Mouse (Mus musculus) hindbrain, embryonic 13.5 days (tissue): ENCODE data around the gene Yeats2. TPM values are rescaled to one million over a fixed set of nuclear protein-coding genes. Genes with fewer than 3 reads are reported as not detected.

Experiments used
- ATAC-seq: fragments of 200-750 bp; cut with Nextera tagmentation; 2 replicates; pipeline ENCODE4 v1.8.0; 2017; ENCODE audit warnings: moderate TSS enrichment; ENCODE audit not compliant: low FRiP score
- H3K27ac ChIP-seq: fragments of 300-500 bp; sonication (generic); 2 replicates; pipeline ENCODE4 v1.5.1; 2015; ENCODE audit warnings: inconsistent platforms, mild to moderate bottlenecking, moderate library complexity
- H3K27me3 ChIP-seq: fragments of 300-500 bp; sonication (generic); 2 replicates; pipeline ENCODE4 v1.6.1; 2015; ENCODE audit warnings: mild to moderate bottlenecking, inconsistent platforms
- H3K36me3 ChIP-seq: fragments of 300-500 bp; sonication (generic); 2 replicates; pipeline ENCODE4 v1.6.1; 2015; ENCODE audit warnings: mild to moderate bottlenecking, inconsistent platforms
- H3K4me1 ChIP-seq: fragments of 300-500 bp; sonication (generic); replicated peaks from 2 replicates; pipeline ENCODE4 v1.6.1; 2015; ENCODE audit warnings: inconsistent platforms
- H3K4me2 ChIP-seq: fragments of 300-500 bp; sonication (generic); 2 replicates; pipeline ENCODE4 v1.6.1; 2015; ENCODE audit warnings: inconsistent platforms, mild to moderate bottlenecking, moderate library complexity
- H3K4me3 ChIP-seq: fragments of 300-500 bp; sonication (generic); 2 replicates; pipeline ENCODE4 v1.5.1; 2015; ENCODE audit warnings: mild to moderate bottlenecking, inconsistent platforms
- H3K9ac ChIP-seq: fragments of 300-500 bp; sonication (generic); 2 replicates; pipeline ENCODE4 v1.6.1; 2015; ENCODE audit warnings: mild to moderate bottlenecking, inconsistent platforms
- H3K9me3 ChIP-seq: fragments of 300-500 bp; sonication (generic); 2 replicates; pipeline ENCODE4 v1.6.1; 2016; ENCODE audit warnings: inconsistent platforms
- WGBS: fragments of 180-500 bp; shearing (Covaris S2); methylation state at CpG from one replicate; pipeline ENCODE4 v1.1.7; 2015; 5-methylcytosine and 5-hydroxymethylcytosine counted together
- polyA plus RNA-seq: library from polyadenylated mRNA; unstranded; fragments of >200 nt; fragmentation: Nextera tagmentation; extraction: Ambion mirVana; gene quantifications from 2 replicates; pipeline ENCODE4 v1.2.1, GENCODE M21; 2015

The Yeats2 gene
- polyA plus RNA-seq, 1 experiment from 2014 or later, result 26.1 TPM

- no peak overlapping the region for H3K27ac ChIP-seq
- H3K4me3 ChIP-seq, result no peak overlapping the region
- H3K4me2 ChIP-seq, result no peak overlapping the region
- ATAC-seq, result no peak
- H3K36me3 ChIP-seq, result peaks cover 92% of the 10 kb centered on the region
- H3K9me3 ChIP-seq, result no peaks in the 10 kb centered on the region
- no peaks in the 10 kb centered on the region for H3K27me3 ChIP-seq
- H3K9ac ChIP-seq, result no peak overlapping the region
- H3K4me1 ChIP-seq, result no peaks in the 10 kb centered on the region
- WGBS, result 95% methylated on average over 5 of the region's 5 CpGs
These were observed 56.1 kb downstream of the Yeats2 start for GRCm38 (mm10) chr16:20196962-20197361.

GRCm38 (mm10) chr16:20199501-20200201 is 58.8 kb downstream of the Yeats2 start:
- Histone ChIP-seq H3K4me1 (no peaks in the 10 kb centered on the region), H3K27me3 (no peaks in the 10 kb centered on the region), H3K4me3 (no peak overlapping the region), H3K36me3 (peaks cover 84% of the 10 kb centered on the region), H3K4me2 (no peak overlapping the region), H3K27ac (no peak overlapping the region), H3K9ac (no peak overlapping the region), H3K9me3 (no peaks in the 10 kb centered on the region)
- no peak for ATAC-seq
- 91% methylated on average over 5 of the region's 5 CpGs for WGBS

GRCm38 (mm10) chr16:20213591-20214226 is 72.8 kb downstream of the Yeats2 start:
- no peaks in the 10 kb centered on the region for H3K27me3 ChIP-seq
- whole genome bisulfite sequencing, result 94% methylated on average over 3 of the region's 3 CpGs
- H3K36me3 ChIP-seq, result peaks cover 88% of the 10 kb centered on the region

GRCm38 (mm10) chr16:20222726-20223125 is 81.9 kb downstream of the Yeats2 start:
- H3K27me3 ChIP-seq, result no peaks in the 10 kb centered on the region
- H3K4me1 ChIP-seq, result no peaks in the 10 kb centered on the region
- H3K4me2 ChIP-seq, result no peak overlapping the region
- H3K9me3 ChIP-seq, result no peaks in the 10 kb centered on the region
- H3K4me3 ChIP-seq, result no peak overlapping the region
- no peak overlapping the region for H3K9ac ChIP-seq
- no peak overlapping the region for H3K27ac ChIP-seq
- WGBS, result 97% methylated on average over 6 of the region's 6 CpGs
- ATAC-seq, result no peak
- peaks cover 81% of the 10 kb centered on the region for H3K36me3 ChIP-seq

More at GRCm38 (mm10) chr16:20213591-20214226, 72.8 kb downstream of the Yeats2 start:
- Histone ChIP-seq H3K4me2 (no peak overlapping the region), H3K4me1 (no peaks in the 10 kb centered on the region), H3K9ac (no peak overlapping the region), H3K9me3 (no peaks in the 10 kb centered on the region), H3K27ac (no peak overlapping the region), H3K4me3 (no peak overlapping the region)
- no peak for ATAC-seq

- no peaks in the 10 kb centered on the region for H3K27me3 ChIP-seq
- H3K4me3 ChIP-seq, result no peak overlapping the region
- no peak overlapping the region for H3K4me2 ChIP-seq
- H3K4me1 ChIP-seq, result no peaks in the 10 kb centered on the region
- no peak overlapping the region for H3K27ac ChIP-seq
- no peak overlapping the region for H3K9ac ChIP-seq
- ATAC-seq, result no peak
- H3K9me3 ChIP-seq, result no peaks in the 10 kb centered on the region
- H3K36me3 ChIP-seq, result peaks cover 81% of the 10 kb centered on the region
- 93% methylated on average over 4 of the region's 4 CpGs for WGBS
These were observed 85.8 kb downstream of the Yeats2 start for GRCm38 (mm10) chr16:20226676-20227075.

- Histone ChIP-seq H3K9ac (no peak overlapping the region), H3K9me3 (no peaks in the 10 kb centered on the region), H3K4me2 (no peak overlapping the region), H3K27me3 (no peaks in the 10 kb centered on the region), H3K27ac (no peak overlapping the region), H3K4me1 (no peaks in the 10 kb centered on the region), H3K4me3 (no peak overlapping the region), H3K36me3 (peaks cover 77% of the 10 kb centered on the region)
- no peak for ATAC-seq
- WGBS, result 90% methylated on average over 6 of the region's 6 CpGs
These were observed 86.6 kb downstream of the Yeats2 start for GRCm38 (mm10) chr16:20227504-20227903.

- no peak for ATAC-seq
- Histone ChIP-seq H3K27ac (no peak overlapping the region), H3K4me3 (no peak overlapping the region), H3K9me3 (no peaks in the 10 kb centered on the region), H3K9ac (no peak overlapping the region), H3K4me2 (no peak overlapping the region), H3K36me3 (peaks cover 75% of the 10 kb centered on the region), H3K4me1 (no peaks in the 10 kb centered on the region), H3K27me3 (no peaks in the 10 kb centered on the region)
- 93% methylated on average over 5 of the region's 5 CpGs for WGBS
These were observed 87.3 kb downstream of the Yeats2 start for GRCm38 (mm10) chr16:20228167-20228566.

GRCm38 (mm10) chr16:20234406-20234805 is 93.5 kb downstream of the Yeats2 start:
- H3K27me3 ChIP-seq, result no peaks in the 10 kb centered on the region
- no peak overlapping the region for H3K9ac ChIP-seq
- H3K27ac ChIP-seq, result no peak overlapping the region
- H3K4me2 ChIP-seq, result no peak overlapping the region
- no peak for ATAC-seq
- no peak overlapping the region for H3K4me3 ChIP-seq
- 75% methylated on average over 4 of the region's 4 CpGs for WGBS
- peaks cover 60% of the 10 kb centered on the region for H3K36me3 ChIP-seq
- H3K4me1 ChIP-seq, result peaks cover 6% of the 10 kb centered on the region; the same call in 1 of the 2 replicates
- no peaks in the 10 kb centered on the region for H3K9me3 ChIP-seq

- Histone ChIP-seq H3K9ac (no peak overlapping the region), H3K27me3 (no peaks in the 10 kb centered on the region), H3K27ac (peak overlapping the region; percentile 45), H3K4me1 (peaks cover 12% of the 10 kb centered on the region), H3K9me3 (no peaks in the 10 kb centered on the region), H3K36me3 (peaks cover 34% of the 10 kb centered on the region), H3K4me3 (no peak overlapping the region), H3K4me2 (no peak overlapping the region)
- no peak for ATAC-seq
- WGBS, result 58% methylated on average over 4 of the region's 4 CpGs
These were observed 96.6 kb downstream of the Yeats2 start for GRCm38 (mm10) chr16:20237426-20237825.

GRCm38 (mm10) chr16:20238646-20239045 is 97.8 kb downstream of the Yeats2 start:
- no peak overlapping the region for H3K9ac ChIP-seq
- 96% methylated on average over 4 of the region's 4 CpGs for WGBS
- no peak overlapping the region for H3K4me3 ChIP-seq
- H3K9me3 ChIP-seq, result no peaks in the 10 kb centered on the region
- H3K27me3 ChIP-seq, result no peaks in the 10 kb centered on the region
- peaks cover 12% of the 10 kb centered on the region for H3K4me1 ChIP-seq
- peaks cover 26% of the 10 kb centered on the region for H3K36me3 ChIP-seq
- no peak for ATAC-seq
- H3K27ac ChIP-seq, result no peak overlapping the region
- no peak overlapping the region for H3K4me2 ChIP-seq

- H3K27me3 ChIP-seq, result no peaks in the 10 kb centered on the region
- peak within 1 kb of the TSS; percentile 76 for H3K4me2 ChIP-seq
- ATAC-seq, result peak; percentile 91
- WGBS, result under 1% methylated on average over 90 of the region's 90 CpGs
- no peaks in the 10 kb centered on the region for H3K9me3 ChIP-seq
- peaks cover 12% of the 10 kb centered on the region for H3K4me1 ChIP-seq
- peak within 1 kb of the TSS; percentile 73 for H3K4me3 ChIP-seq
- H3K36me3 ChIP-seq, result peaks cover 10% of the 10 kb centered on the region
- peak within 1 kb of the TSS; percentile 85 for H3K9ac ChIP-seq
- H3K27ac ChIP-seq, result peak within 1 kb of the TSS; percentile 85
These were observed 99.9 kb downstream of the Yeats2 start, which contains the start of gene Map6d1 for GRCm38 (mm10) chr16:20240468-20241414. Map6d1 (minus strand) TSS chr16:20241358.

GRCm38 (mm10) chr16:20247103-20247502 is 106.2 kb downstream of the Yeats2 start:
- H3K27me3 ChIP-seq, result no peaks in the 10 kb centered on the region
- no peaks in the 10 kb centered on the region for H3K9me3 ChIP-seq
- no peak overlapping the region for H3K4me3 ChIP-seq
- no peak overlapping the region for H3K9ac ChIP-seq
- H3K36me3 ChIP-seq, result no peaks in the 10 kb centered on the region
- H3K4me2 ChIP-seq, result no peak overlapping the region
- H3K27ac ChIP-seq, result no peak overlapping the region
- ATAC-seq, result no peak
- no peaks in the 10 kb centered on the region for H3K4me1 ChIP-seq
